Mouse (Mus musculus) heart, postnatal 25 days (tissue): Measurements from ENCODE around the gene Gm26566. TPM values are rescaled to one million over a fixed set of nuclear protein-coding genes. Genes with fewer than 3 reads are reported as not detected.

Source experiments
- total RNA-seq, 2 experiments: library from RNA; stranded (reverse); gene quantifications; 2 replicates each; pipeline ENCODE4 v1.2.3; 2021

Gene Gm26566
- total RNA-seq, 2 experiments from 2014 or later, result 0.50 to 0.57 TPM

Other genes with a start within 250 kb of the Gm26566 start
- gene Ifnb1, start 199.0 kb upstream of the Gm26566 start, total RNA-seq, result not detected
- not detected for gene Ifna15, start 163.6 kb upstream of the Gm26566 start, total RNA-seq
- gene Ifna14, start 150.0 kb upstream of the Gm26566 start, total RNA-seq, result not detected
- not detected for gene Ifna9, start 129.4 kb upstream of the Gm26566 start, total RNA-seq
- not detected for gene Ifna12, start 118.4 kb upstream of the Gm26566 start, total RNA-seq
- not detected for gene C87499, start 87.4 kb upstream of the Gm26566 start, total RNA-seq
- not detected for gene Ifna13, start 77.3 kb upstream of the Gm26566 start, total RNA-seq
- gene Ifna16, start 44.9 kb upstream of the Gm26566 start, total RNA-seq, result not detected
- gene Ifna2, start 37.9 kb upstream of the Gm26566 start, total RNA-seq, result not detected
- not detected for gene Ifnab, start 30.4 kb upstream of the Gm26566 start, total RNA-seq
- gene Klhl9, start 660 bp downstream of the Gm26566 start, total RNA-seq, result 10 to 100 TPM; 67.0 to 74.9 TPM
- not detected for gene Gm13271, start 33.1 kb downstream of the Gm26566 start, total RNA-seq
- gene Gm13283, start 38.3 kb downstream of the Gm26566 start, total RNA-seq, result not detected
- gene Gm13290, start 52.0 kb downstream of the Gm26566 start, total RNA-seq, result not detected
- gene Gm13289, start 55.1 kb downstream of the Gm26566 start, total RNA-seq, result not detected
- gene Gm13272, start 58.0 kb downstream of the Gm26566 start, total RNA-seq, result not detected
- under 1 TPM in 1 of 2 experiments, not detected in 1; 0.18 TPM for gene Ifnz, start 60.3 kb downstream of the Gm26566 start, total RNA-seq
- gene Gm13276, start 63.9 kb downstream of the Gm26566 start, total RNA-seq, result not detected
- gene Gm13277, start 66.8 kb downstream of the Gm26566 start, total RNA-seq, result not detected
- not detected for gene Gm13278, start 69.7 kb downstream of the Gm26566 start, total RNA-seq
- not detected for gene Gm13275, start 72.7 kb downstream of the Gm26566 start, total RNA-seq
- not detected for gene Gm13279, start 75.6 kb downstream of the Gm26566 start, total RNA-seq
- under 1 TPM in 1 of 2 experiments, not detected in 1; 0.22 TPM for gene Gm13285, start 77.9 kb downstream of the Gm26566 start, total RNA-seq
- gene Gm13287, start 81.4 kb downstream of the Gm26566 start, total RNA-seq, result not detected
- not detected for gene Gm13288, start 83.7 kb downstream of the Gm26566 start, total RNA-seq
- not detected for gene Ifna7, start 94.4 kb downstream of the Gm26566 start, total RNA-seq
- not detected for gene Ifna11, start 98.2 kb downstream of the Gm26566 start, total RNA-seq
- not detected for gene Ifna6, start 105.6 kb downstream of the Gm26566 start, total RNA-seq
- not detected for gene Ifna5, start 113.7 kb downstream of the Gm26566 start, total RNA-seq
- gene Ifna4, start 120.1 kb downstream of the Gm26566 start, total RNA-seq, result not detected
- gene Ifna1, start 128.3 kb downstream of the Gm26566 start, total RNA-seq, result not detected
- not detected for gene Ifne, start 158.4 kb downstream of the Gm26566 start, total RNA-seq